Mouse (Mus musculus) ES-E14 (cell line): Measurements from ENCODE around the gene Fezf2. TPM values are rescaled to one million over a fixed set of nuclear protein-coding genes. Genes with fewer than 3 reads are reported as not detected.

Source experiments
- DNase-seq: peaks from one replicate; pipeline ENCODE4 v3.0.0-alpha.2; 2013; ENCODE audit warnings: low read depth, low spot score
- H3K27ac ChIP-seq: 2 replicates; pipeline ENCODE4 v1.5.1; 2012; ENCODE audit warnings: low read depth, mild to moderate bottlenecking, low read length, moderate library complexity, mixed read lengths; ENCODE audit not compliant: poor library complexity, insufficient read depth, severe bottlenecking
- H3K36me3 ChIP-seq: 2 replicates; pipeline ENCODE4 v1.6.1; 2012; ENCODE audit warnings: mild to moderate bottlenecking, low read length, moderate library complexity, mixed read lengths; ENCODE audit not compliant: control insufficient read depth, poor library complexity, insufficient read depth, severe bottlenecking
- H3K4me1 ChIP-seq, 2 experiments: fragments of 150-350 bp in 1 of 2; sonication (generic) in 1 of 2; 2 replicates each; pipeline ENCODE4 v1.6.1; 2012; ENCODE audit warnings: low read length in 2 of 2, mild to moderate bottlenecking in 1 of 2, mixed read lengths in 1 of 2; ENCODE audit not compliant: control insufficient read depth in 2 of 2, insufficient read depth in 2 of 2, poor library complexity in 1 of 2
- H3K4me3 ChIP-seq, 2 experiments: fragments of 150-350 bp in 1 of 2; sonication (generic) in 1 of 2; 2 replicates each; pipeline ENCODE4 v1.5.1; 2012; ENCODE audit warnings: low read length in 2 of 2, low read depth in 1 of 2, mild to moderate bottlenecking in 1 of 2, mixed read lengths in 1 of 2; ENCODE audit not compliant: insufficient read depth in 1 of 2, poor library complexity in 1 of 2, severe bottlenecking in 1 of 2
- H3K9ac ChIP-seq: 2 replicates; pipeline ENCODE4 v1.6.1; 2012; ENCODE audit warnings: low read depth, mild to moderate bottlenecking, low read length, mixed read lengths; ENCODE audit not compliant: poor library complexity, insufficient read depth, severe bottlenecking
- H3K9me3 ChIP-seq: fragments of 150-350 bp; sonication (generic); 2 replicates; pipeline ENCODE4 v1.6.1; 2012; ENCODE audit warnings: low read depth, mild to moderate bottlenecking, low read length; ENCODE audit not compliant: control insufficient read depth, insufficient read depth
- CHD2 ChIP-seq: IDR thresholded peaks from 2 replicates; pipeline ENCODE4 v1.6.1; 2014; ENCODE audit warnings: mild to moderate bottlenecking, low read depth, low read length, inconsistent platforms
- HCFC1 ChIP-seq: IDR thresholded peaks from 2 replicates; pipeline ENCODE4 v1.6.1; 2012; ENCODE audit warnings: low read length, inconsistent platforms, borderline replicate concordance; ENCODE audit not compliant: insufficient read depth
- MAFK ChIP-seq: IDR thresholded peaks from 2 replicates; pipeline ENCODE4 v1.6.1; 2014; ENCODE audit warnings: mild to moderate bottlenecking, low read depth, low read length, inconsistent platforms; ENCODE audit not compliant: insufficient read depth
- ZC3H11A ChIP-seq: IDR thresholded peaks from 2 replicates; pipeline ENCODE4 v1.6.1; 2012; ENCODE audit warnings: low read depth, mild to moderate bottlenecking, inconsistent platforms, low read length, borderline replicate concordance
- ZNF384 ChIP-seq: IDR thresholded peaks from 2 replicates; pipeline ENCODE4 v1.6.1; 2012; ENCODE audit warnings: low read depth, low read length, inconsistent platforms
- in situ Hi-C, 2 experiments: fragments of 600-800 bp; cut with MboI; formaldehyde crosslinking; loops; one replicate each; pipeline ENCODE4 v1.15.1; 2025; ENCODE audit warnings: low sequenced_read_pairs in 2 of 2, inconsistent platforms in 1 of 2; ENCODE audit not compliant: unreplicated experiment in 2 of 2
- total RNA-seq: library from RNA; depleted of rRNA; stranded (reverse); fragments of 300-350 nt; gene quantifications from 2 replicates; pipeline ENCODE4 v1.2.3, GENCODE M21; 2012

Gene Fezf2
- total RNA-seq, 1 experiment = not detected

DNA sequence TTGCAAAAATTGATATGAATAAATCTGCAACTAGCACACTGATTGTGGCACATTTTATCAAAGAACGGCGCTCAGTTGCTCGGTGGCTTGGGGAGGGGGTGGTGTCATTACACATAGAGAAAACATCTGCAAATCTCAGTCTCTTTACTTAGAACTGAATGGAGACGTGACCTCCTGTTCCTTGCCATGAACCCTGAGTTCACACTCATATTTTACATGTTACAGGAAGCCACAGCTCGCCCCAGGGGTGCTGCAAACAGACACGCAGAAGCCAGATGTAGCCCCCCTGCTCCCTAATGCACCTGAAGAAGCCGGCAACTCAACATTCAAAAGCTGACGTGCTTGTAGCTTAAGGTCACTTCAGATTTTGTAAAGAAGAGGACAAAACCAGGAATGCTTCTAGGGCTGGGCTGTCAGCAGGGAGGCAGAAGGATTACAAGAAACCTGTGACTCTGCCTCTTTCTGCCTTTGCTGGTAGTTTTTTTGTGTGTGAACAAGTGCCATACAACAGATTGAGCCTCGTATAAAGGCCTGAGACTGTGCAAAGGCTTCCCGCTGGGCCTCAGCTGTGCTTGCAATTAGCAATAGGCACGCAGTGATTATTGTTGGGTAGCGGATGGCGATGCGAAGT lies 40.9 kb upstream of the Fezf2 start:
- no peak for TF ChIP-seq HCFC1
- no peak for TF ChIP-seq ZNF384
- no peak for TF ChIP-seq CHD2
- TF ChIP-seq MAFK = no peak
- no peak for TF ChIP-seq ZC3H11A
- no peaks in the 10 kb centered on the region for H3K36me3 ChIP-seq
- in situ Hi-C loops = no loop called here
- H3K27ac ChIP-seq = no peak overlapping the region
- H3K4me3 ChIP-seq = no peak overlapping the region
- peak; percentile 9 for DNase-seq
- no peak overlapping the region for H3K9ac ChIP-seq
- no peaks in the 10 kb centered on the region for H3K9me3 ChIP-seq
- peaks cover 0 to 7% of the 10 kb centered on the region in 2 experiments; a peak in 1 of 4 replicates for H3K4me1 ChIP-seq

DNA sequence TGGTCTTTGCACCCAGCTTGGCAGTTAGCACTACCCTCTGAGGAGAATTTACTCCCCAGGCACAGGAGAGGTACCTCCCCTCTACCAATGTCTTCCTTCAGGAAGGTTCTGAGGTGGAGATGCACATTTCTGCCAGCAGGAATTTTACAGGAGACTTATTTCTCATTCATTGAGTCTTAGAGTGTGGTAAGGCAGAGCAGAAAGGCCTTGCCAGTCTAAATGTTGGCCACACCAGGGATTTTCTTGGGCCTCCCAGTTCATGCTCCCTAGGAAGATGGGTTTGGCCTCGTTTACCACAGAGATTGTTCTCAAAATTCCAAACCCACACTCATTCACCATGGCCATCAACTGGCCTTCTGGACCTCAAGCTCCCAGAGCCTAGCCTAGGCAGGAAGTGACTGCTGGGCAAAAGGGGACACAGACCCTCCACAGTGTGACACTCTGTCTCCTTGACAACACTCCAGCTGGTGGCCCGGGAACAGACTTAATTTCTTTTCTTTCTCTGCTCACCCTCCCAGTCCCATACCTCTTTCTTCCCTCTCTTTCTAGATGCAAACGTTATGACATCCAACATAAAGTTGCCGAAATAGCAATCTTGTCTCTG lies 40.3 kb upstream of the Fezf2 start:
- H3K9me3 ChIP-seq = no peaks in the 10 kb centered on the region
- H3K9ac ChIP-seq = no peak overlapping the region
- no peak overlapping the region for H3K27ac ChIP-seq
- H3K4me3 ChIP-seq = no peak overlapping the region
- H3K4me1 ChIP-seq = peaks cover 0 to 7% of the 10 kb centered on the region in 2 experiments; a peak in 1 of 4 replicates
- in situ Hi-C loops = no loop called here
- H3K36me3 ChIP-seq = no peaks in the 10 kb centered on the region
- TF ChIP-seq HCFC1 = no peak
- no peak for TF ChIP-seq MAFK
- TF ChIP-seq ZNF384 = no peak
- TF ChIP-seq CHD2 = no peak
- TF ChIP-seq ZC3H11A = no peak
- DNase-seq = no peak

- Histone ChIP-seq H3K9ac (no peak overlapping the region), H3K36me3 (no peaks in the 10 kb centered on the region), H3K4me1 (peaks cover 0 to 7% of the 10 kb centered on the region in 2 experiments; a peak in 1 of 4 replicates), H3K9me3 (no peaks in the 10 kb centered on the region), H3K4me3 (no peak overlapping the region), H3K27ac (no peak overlapping the region)
- no peak for DNase-seq
- in situ Hi-C loops = no loop called here
- TF ChIP-seq HCFC1 (no peak), MAFK (no peak), ZNF384 (no peak), CHD2 (no peak), ZC3H11A (no peak)
These were observed 39.2 kb upstream of the Fezf2 start for GRCm38 (mm10) chr14:12387176-12387575.

- TF ChIP-seq MAFK (no peak), CHD2 (no peak), ZNF384 (no peak), HCFC1 (no peak), ZC3H11A (no peak)
- H3K9ac ChIP-seq = no peak overlapping the region
- in situ Hi-C loops = no loop called here
- H3K36me3 ChIP-seq = no peaks in the 10 kb centered on the region
- no peak overlapping the region for H3K4me3 ChIP-seq
- H3K9me3 ChIP-seq = no peaks in the 10 kb centered on the region
- H3K4me1 ChIP-seq = no peaks in the 10 kb centered on the region
- no peak for DNase-seq
- H3K27ac ChIP-seq = no peak overlapping the region
These were observed 29.9 kb upstream of the Fezf2 start for GRCm38 (mm10) chr14:12377883-12378282.
